ENCODE assay signal across 30 mouse cellular contexts in genomic region chr16:49894624-49895023, GRCm38 (mm10).
DNase-seq lines count a peak whose midpoint lies in the region; ATAC-seq and TF ChIP-seq lines count a peak whose summit lies in the region.
"Had no signal": no experiment of that assay in that cellular context is flagged by ENCODE, and none has a peak within 500 bp of the region (broad histone marks: within the 10 kb centered on the region; RNA-seq: fewer than 3 reads in every experiment).

No protein-coding gene starts in this region.

- H3K9ac ChIP-seq in heart, postnatal 0 days (replicated peaks; ENCODE audit: low read depth, low read length), result no peak overlapping the region
- H3K9ac ChIP-seq in liver, postnatal 0 days (replicated peaks), result no peak overlapping the region
- no peak overlapping the region for H3K9ac ChIP-seq in liver, embryonic 11.5 days (ENCODE audit: low read depth, low read length)
- no peak overlapping the region for H3K9ac ChIP-seq in lung, postnatal 0 days (replicated peaks; ENCODE audit: low read depth)
- H3K9ac ChIP-seq in hindbrain, embryonic 13.5 days, result no peak overlapping the region
- H3K9ac ChIP-seq: embryonic facial prominence, embryonic 12.5 days; forebrain, embryonic 15.5 days; hindbrain, embryonic 14.5 days; limb, embryonic 15.5 days; lung, embryonic 15.5 days; midbrain, embryonic 12.5 days; neural tube, embryonic 13.5 days had no signal

- intact Hi-C loops in heart, postnatal 36 days (cut with DNase I), result loop anchor here (10.0 kb wide), 1 partner anchor 390 kb away; no protein-coding TSS in a partner anchor

- H3K27ac ChIP-seq in heart, postnatal 0 days (ENCODE audit: low read depth), result no peak overlapping the region
- H3K27ac ChIP-seq in liver, postnatal 0 days (ENCODE audit: low read depth), result peak overlapping the region; percentile 22; the same call in 1 of the 2 replicates
- H3K27ac ChIP-seq in liver, embryonic 11.5 days (ENCODE audit: low read depth, low read length), result no peak overlapping the region
- no peak overlapping the region for H3K27ac ChIP-seq in lung, postnatal 0 days (ENCODE audit: low read length)
- H3K27ac ChIP-seq in hindbrain, embryonic 13.5 days, result no peak overlapping the region
- H3K27ac ChIP-seq: embryonic facial prominence, embryonic 12.5 days; forebrain, embryonic 15.5 days; hindbrain, embryonic 14.5 days; kidney, postnatal 0 days; limb, embryonic 10.5 days; limb, embryonic 15.5 days; lung, embryonic 15.5 days; midbrain, embryonic 12.5 days; neural tube, embryonic 13.5 days; stomach, postnatal 0 days had no signal

- no peak overlapping the region for H3K4me3 ChIP-seq in heart, postnatal 0 days (ENCODE audit: low read depth, low read length)
- no peak overlapping the region for H3K4me3 ChIP-seq in liver, postnatal 0 days (ENCODE audit: low read depth, low read length)
- no peak overlapping the region for H3K4me3 ChIP-seq in liver, embryonic 11.5 days (ENCODE audit: low read depth, low read length)
- no peak overlapping the region for H3K4me3 ChIP-seq in lung, postnatal 0 days (ENCODE audit: low read depth, low read length)
- H3K4me3 ChIP-seq in hindbrain, embryonic 13.5 days, result no peak overlapping the region
- H3K4me3 ChIP-seq: embryonic facial prominence, embryonic 12.5 days; forebrain, embryonic 15.5 days; limb, embryonic 10.5 days; limb, embryonic 15.5 days; lung, embryonic 15.5 days; midbrain, embryonic 12.5 days; neural tube, embryonic 13.5 days had no signal

- ATAC-seq in heart, postnatal 0 days (ENCODE audit: insufficient read depth, low read depth), result 0 out of 2 replicates have a peak, but pooled peaks have one; percentile 24
- no peak for ATAC-seq in liver, postnatal 0 days
- ATAC-seq in liver, embryonic 11.5 days (replicated peaks; ENCODE audit: low FRiP score), result no peak
- peak; percentile 41; the same call in 1 of the 2 replicates for ATAC-seq in lung, postnatal 0 days
- ATAC-seq in hindbrain, embryonic 13.5 days (ENCODE audit: low FRiP score), result no peak
- ATAC-seq: forebrain, embryonic 15.5 days; inflammation-experienced regulatory T-cells, adult 6 months had no signal

- peaks cover 5% of the 10 kb centered on the region; the same call in 1 of the 2 replicates for H3K9me3 ChIP-seq in heart, postnatal 0 days (replicated peaks; ENCODE audit: control insufficient read depth, low read length)
- H3K9me3 ChIP-seq in liver, postnatal 0 days (ENCODE audit: low read length), result no peaks in the 10 kb centered on the region
- peaks cover 6% of the 10 kb centered on the region for H3K9me3 ChIP-seq in liver, embryonic 11.5 days (ENCODE audit: control insufficient read depth, low read length)
- no peaks in the 10 kb centered on the region for H3K9me3 ChIP-seq in lung, postnatal 0 days (ENCODE audit: low read length)
- no peaks in the 10 kb centered on the region for H3K9me3 ChIP-seq in hindbrain, embryonic 13.5 days
- H3K9me3 ChIP-seq: forebrain, embryonic 15.5 days; limb, embryonic 10.5 days; limb, embryonic 15.5 days; lung, embryonic 15.5 days; neural tube, embryonic 13.5 days had no signal

- DNase-seq in heart, adult 11 months, result peak; percentile 60
- no peak for DNase-seq in heart, adult 18-20 months
- DNase-seq in heart, postnatal 0 days (ENCODE audit: low spot score), result no peak
- DNase-seq in heart, postnatal 36 days, result no peak
- no peak for DNase-seq in liver, postnatal 0 days
- no peak for DNase-seq in liver, embryonic 11.5 days (ENCODE audit: low spot score)
- DNase-seq in lung, postnatal 0 days (ENCODE audit: low spot score), result peak; percentile 50
- DNase-seq: adrenal gland, postnatal 10 days; cerebellum, adult 8-10 months; cerebellum, postnatal 25 days; embryo, embryonic 11 days; gastrocnemius, postnatal 25 days; kidney, adult 8-10 months; kidney, postnatal 4 days; layer of hippocampus, adult 9-11 months; right cerebral cortex, postnatal 4 days; thymus, adult 18-20 months; thymus, postnatal 25 days had no signal

- H3K36me3 ChIP-seq in heart, postnatal 0 days (replicated peaks; ENCODE audit: control insufficient read depth, insufficient read depth, low read length), result peaks cover 19% of the 10 kb centered on the region; the same call in 1 of the 2 replicates
- peaks cover 93% of the 10 kb centered on the region for H3K36me3 ChIP-seq in liver, postnatal 0 days (replicated peaks; ENCODE audit: insufficient read depth, low read length)
- H3K36me3 ChIP-seq in liver, embryonic 11.5 days (ENCODE audit: control insufficient read depth, insufficient read depth, low read length), result peaks cover 26% of the 10 kb centered on the region
- H3K36me3 ChIP-seq in lung, postnatal 0 days (ENCODE audit: insufficient read depth, low read length), result peaks cover 8% of the 10 kb centered on the region; the same call in 1 of the 2 replicates
- peaks cover 11% of the 10 kb centered on the region for H3K36me3 ChIP-seq in hindbrain, embryonic 13.5 days

- 48% methylated on average over 4 of the region's 4 CpGs for WGBS in heart, postnatal 0 days
- WGBS in liver, postnatal 0 days (ENCODE audit: insufficient replicate concordance), result 81% methylated on average over 4 of the region's 4 CpGs
- WGBS in liver, embryonic 11.5 days, result 66% methylated on average over 4 of the region's 4 CpGs
- 40% methylated on average over 4 of the region's 4 CpGs for WGBS in lung, postnatal 0 days
- WGBS in hindbrain, embryonic 13.5 days, result 62% methylated on average over 4 of the region's 4 CpGs

- H3K4me2 ChIP-seq in heart, postnatal 0 days (ENCODE audit: low read depth, low read length), result no peak overlapping the region
- H3K4me2 ChIP-seq in liver, postnatal 0 days (ENCODE audit: low read depth, low read length), result no peak overlapping the region
- H3K4me2 ChIP-seq in liver, embryonic 11.5 days, result no peak overlapping the region
- no peak overlapping the region for H3K4me2 ChIP-seq in lung, postnatal 0 days (replicated peaks; ENCODE audit: low read depth, low read length)
- H3K4me2 ChIP-seq in hindbrain, embryonic 13.5 days, result no peak overlapping the region
- H3K4me2 ChIP-seq: embryonic facial prominence, embryonic 12.5 days; forebrain, embryonic 15.5 days; hindbrain, embryonic 14.5 days; limb, embryonic 15.5 days; lung, embryonic 15.5 days; midbrain, embryonic 12.5 days; neural tube, embryonic 13.5 days had no signal

- no peak for TF ChIP-seq CTCF in heart, postnatal 0 days (IDR thresholded peaks at IDR 0.05; ENCODE audit: low read depth)
- TF ChIP-seq CTCF in liver, postnatal 0 days (IDR thresholded peaks at IDR 0.05; ENCODE audit: low read depth), result no peak
- TF ChIP-seq CTCF in lung, postnatal 0 days (IDR thresholded peaks at IDR 0.05), result no peak

- no peaks in the 10 kb centered on the region for H3K27me3 ChIP-seq in heart, postnatal 0 days (ENCODE audit: control insufficient read depth, insufficient read depth, low read length)
- no peaks in the 10 kb centered on the region for H3K27me3 ChIP-seq in liver, postnatal 0 days (ENCODE audit: insufficient read depth, low read length)
- H3K27me3 ChIP-seq in liver, embryonic 11.5 days (replicated peaks; ENCODE audit: control insufficient read depth, insufficient read depth, low read length), result no peaks in the 10 kb centered on the region
- H3K27me3 ChIP-seq in lung, postnatal 0 days (replicated peaks; ENCODE audit: insufficient read depth, low read length), result no peaks in the 10 kb centered on the region
- no peaks in the 10 kb centered on the region for H3K27me3 ChIP-seq in hindbrain, embryonic 13.5 days
- H3K27me3 ChIP-seq: embryonic facial prominence, embryonic 12.5 days; forebrain, embryonic 15.5 days; limb, embryonic 15.5 days; lung, embryonic 15.5 days; midbrain, embryonic 12.5 days; neural tube, embryonic 13.5 days had no signal

- H3K4me1 ChIP-seq in heart, postnatal 0 days (ENCODE audit: control insufficient read depth, insufficient read depth), result no peaks in the 10 kb centered on the region; the same call in 1 of the 2 replicates
- H3K4me1 ChIP-seq in liver, postnatal 0 days (ENCODE audit: insufficient read depth), result peaks cover 13% of the 10 kb centered on the region; the same call in 1 of the 2 replicates
- H3K4me1 ChIP-seq in liver, embryonic 11.5 days (replicated peaks; ENCODE audit: control insufficient read depth, insufficient read depth, low read length), result no peaks in the 10 kb centered on the region
- no peaks in the 10 kb centered on the region for H3K4me1 ChIP-seq in lung, postnatal 0 days (ENCODE audit: insufficient read depth, low read depth, low read length)
- no peaks in the 10 kb centered on the region for H3K4me1 ChIP-seq in hindbrain, embryonic 13.5 days (replicated peaks)
- H3K4me1 ChIP-seq: forebrain, embryonic 15.5 days; lung, embryonic 15.5 days; midbrain, embryonic 12.5 days; neural tube, embryonic 13.5 days had no signal

- TF ChIP-seq EP300 in heart, postnatal 0 days (IDR thresholded peaks at IDR 0.05; ENCODE audit: low read depth), result no peak
- no peak for TF ChIP-seq EP300 in liver, postnatal 0 days (IDR thresholded peaks at IDR 0.05; ENCODE audit: low read depth)
- TF ChIP-seq EP300 in lung, postnatal 0 days (IDR thresholded peaks at IDR 0.05), result no peak

Comparison
In these comparisons a context has a peak if more than half of its experiments do, and no peak if none do; other contexts are left out.
1. DNase-seq: peak in heart, adult 11 months (single experiment) and lung, postnatal 0 days (single experiment); none in heart, adult 18-20 months (0 of 2), heart, postnatal 0 days (single experiment), heart, postnatal 36 days (0 of 2), liver, postnatal 0 days (single experiment) and liver, embryonic 11.5 days (single experiment).
2. ATAC-seq: peak in heart, postnatal 0 days (single experiment) and lung, postnatal 0 days (single experiment); none in liver, postnatal 0 days (single experiment), liver, embryonic 11.5 days (single experiment) and hindbrain, embryonic 13.5 days (single experiment).